12 mouse cellular contexts compared by ENCODE assay signal in genomic region chr11:69835966-69836335, GRCm38 (mm10). TPM values are rescaled to one million over a fixed set of nuclear protein-coding genes. Genes with fewer than 3 reads are reported as not detected.
DNase-seq lines count a peak whose midpoint lies in the region; ATAC-seq and TF ChIP-seq lines count a peak whose summit lies in the region.
"Had no signal": no experiment of that assay in that cellular context is flagged by ENCODE, and none has a peak within 500 bp of the region (broad histone marks: within the 10 kb centered on the region; RNA-seq: fewer than 3 reads in every experiment).

No protein-coding gene starts in this region.

- TF ChIP-seq CTCF in MEL (IDR thresholded peaks at IDR 0.05 in 2 of 3, conservative IDR thresholded peaks at IDR 0.05 in 1 of 3; ENCODE audit: control insufficient read depth in 1 of 3, insufficient read depth in 1 of 3, low read depth in 2 of 3, low read length in 3 of 3, poor library complexity in 1 of 3, severe bottlenecking in 1 of 3), result no peak

- no peak for TF ChIP-seq RAD21 in MEL (IDR thresholded peaks at IDR 0.05; ENCODE audit: low read depth, low read length)

- H3K36me3 ChIP-seq in heart, embryonic 10.5 days, result peaks cover 7% of the 10 kb centered on the region
- peaks cover 0 to 14% of the 10 kb centered on the region in 2 experiments; a peak in 2 of 4 replicates for H3K36me3 ChIP-seq in MEL (ENCODE audit: control insufficient read depth in 1 of 2, insufficient read depth in 2 of 2, low read length in 2 of 2)
- peaks cover 4% of the 10 kb centered on the region; the same call in 1 of the 2 replicates for H3K36me3 ChIP-seq in hindbrain, embryonic 11.5 days (ENCODE audit: control insufficient read depth, insufficient read depth, low read length)
- H3K36me3 ChIP-seq in midbrain, embryonic 13.5 days, result peaks cover 28% of the 10 kb centered on the region

- peaks cover 59% of the 10 kb centered on the region for H3K4me1 ChIP-seq in heart, embryonic 10.5 days
- peaks cover 10 to 28% of the 10 kb centered on the region in 2 experiments for H3K4me1 ChIP-seq in MEL (ENCODE audit: control insufficient read depth in 1 of 2, insufficient read depth in 2 of 2, low read length in 2 of 2)
- peaks cover 20% of the 10 kb centered on the region for H3K4me1 ChIP-seq in hindbrain, embryonic 11.5 days (replicated peaks; ENCODE audit: control insufficient read depth, insufficient read depth, low read length)
- H3K4me1 ChIP-seq in midbrain, embryonic 13.5 days (replicated peaks), result peaks cover 57% of the 10 kb centered on the region

- no peak for TF ChIP-seq POLR2A in MEL (IDR thresholded peaks at IDR 0.05; ENCODE audit: control insufficient read depth in 1 of 2, insufficient read depth in 1 of 2, low read depth in 1 of 2, low read length in 2 of 2, poor library complexity in 1 of 2)

- H3K79me2 ChIP-seq in MEL (ENCODE audit: control insufficient read depth, insufficient read depth, low read length, poor library complexity), result peaks cover 1% of the 10 kb centered on the region; the same call in 1 of the 2 replicates

- DNase-seq in heart, embryonic 10.5 days (ENCODE audit: low spot score), result no peak
- no peak for DNase-seq in heart, postnatal 36 days
- no peak for DNase-seq in MEL (ENCODE audit: low read depth, low spot score)
- peak; percentile 33 for DNase-seq in hindbrain, embryonic 11.5 days (ENCODE audit: low spot score)
- no peak for DNase-seq in ovary, postnatal 10 days (ENCODE audit: low spot score)
- DNase-seq: gastrocnemius, postnatal 14 days; right cerebral cortex, adult 18-20 months had no signal

- no peak for ATAC-seq in hindbrain, embryonic 11.5 days (ENCODE audit: low FRiP score)
- no peak for ATAC-seq in midbrain, embryonic 13.5 days
- no peak for ATAC-seq in activated CD4-positive, CD25-positive, alpha-beta regulatory T cell, adult 4 months
- ATAC-seq in megakaryocyte, adult 5-6 weeks (ENCODE audit: poor library complexity, severe bottlenecking), result no peak

- intact Hi-C loops in heart, postnatal 36 days (cut with DNase I), result loop anchor here (2.0 kb wide), 1 partner anchor 33 kb away; no protein-coding TSS in a partner anchor

- peaks cover 49% of the 10 kb centered on the region for H3K27me3 ChIP-seq in heart, embryonic 10.5 days (ENCODE audit: insufficient read depth, poor library complexity, severe bottlenecking)
- H3K27me3 ChIP-seq in MEL (ENCODE audit: control insufficient read depth in 1 of 2, insufficient read depth in 2 of 2, low read length in 2 of 2), result no peaks in the 10 kb centered on the region; a peak in 1 of 4 replicates
- peaks cover 2% of the 10 kb centered on the region; the same call in 1 of the 2 replicates for H3K27me3 ChIP-seq in hindbrain, embryonic 11.5 days (ENCODE audit: control insufficient read depth, insufficient read depth, low read length)
- H3K27me3 ChIP-seq in midbrain, embryonic 13.5 days, result no peaks in the 10 kb centered on the region

- 0% methylated on average over 4 of the region's 4 CpGs for WGBS in heart, embryonic 10.5 days
- 0% methylated on average over 4 of the region's 4 CpGs for WGBS in hindbrain, embryonic 11.5 days
- 2% methylated on average over 4 of the region's 4 CpGs for WGBS in midbrain, embryonic 13.5 days

- H3K4me3 ChIP-seq in heart, embryonic 10.5 days, result peak overlapping the region; percentile 69
- no peak overlapping the region for H3K4me3 ChIP-seq in MEL (ENCODE audit: control insufficient read depth in 1 of 2, insufficient read depth in 1 of 2, low read depth in 2 of 2, low read length in 2 of 2)
- peak overlapping the region; percentile 85 for H3K4me3 ChIP-seq in hindbrain, embryonic 11.5 days (ENCODE audit: low read depth, low read length)
- H3K4me3 ChIP-seq in midbrain, embryonic 13.5 days (replicated peaks), result peak overlapping the region; percentile 97

- TF ChIP-seq EP300 in MEL (IDR thresholded peaks at IDR 0.05; ENCODE audit: low read depth in 1 of 2, low read length in 2 of 2), result no peak

- no peak overlapping the region for H3K9ac ChIP-seq in MEL (ENCODE audit: control insufficient read depth, low read depth, low read length, poor library complexity, severe bottlenecking)
- peak overlapping the region; percentile 90 for H3K9ac ChIP-seq in hindbrain, embryonic 11.5 days (ENCODE audit: low read depth, low read length)
- H3K9ac ChIP-seq in midbrain, embryonic 13.5 days (replicated peaks), result peak overlapping the region; percentile 99

- peak overlapping the region; percentile 92 for H3K4me2 ChIP-seq in hindbrain, embryonic 11.5 days (replicated peaks; ENCODE audit: low read depth, low read length)
- H3K4me2 ChIP-seq in midbrain, embryonic 13.5 days (replicated peaks), result peak overlapping the region; percentile 99

- H3K27ac ChIP-seq in heart, embryonic 10.5 days, result no peak overlapping the region
- no peak overlapping the region for H3K27ac ChIP-seq in MEL (ENCODE audit: control insufficient read depth, low read depth, low read length)
- peak overlapping the region; percentile 92 for H3K27ac ChIP-seq in hindbrain, embryonic 11.5 days (ENCODE audit: low read depth, low read length)
- peak overlapping the region; percentile 98 for H3K27ac ChIP-seq in midbrain, embryonic 13.5 days

- H3K9me3 ChIP-seq in heart, embryonic 10.5 days, result no peaks in the 10 kb centered on the region
- H3K9me3 ChIP-seq in MEL (replicated peaks; ENCODE audit: insufficient read depth, low read length), result no peaks in the 10 kb centered on the region
- no peaks in the 10 kb centered on the region for H3K9me3 ChIP-seq in hindbrain, embryonic 11.5 days (ENCODE audit: control insufficient read depth, low read length)
- no peaks in the 10 kb centered on the region for H3K9me3 ChIP-seq in midbrain, embryonic 13.5 days

RNA-seq across cellular contexts. Expression of gene Nlgn2, which starts 1.6 kb away (rescaled TPM):
- 1.3 and 3.7 TPM in 2 replicates for polyA plus RNA-seq in heart, embryonic 10.5 days (2016; fragmentation: Nextera tagmentation; extraction: Ambion mirVana)
- 1 to 10 TPM; 4.6 to 4.8 TPM for total RNA-seq in heart, postnatal 36 days (2021)
- total RNA-seq in MEL (2012; rRNA removed), result 20.3 and 20.9 TPM in 2 replicates
- polyA plus RNA-seq in MEL (2012; ENCODE audit: insufficient read depth in 1 of 2, insufficient read length in 2 of 2, low read depth in 1 of 2, low replicate concordance in 2 of 2, missing spikeins in 1 of 2), result 10 to 100 TPM; 29.8 to 43.3 TPM
- 11.5 and 16.1 TPM in 2 replicates for polyA plus RNA-seq in hindbrain, embryonic 11.5 days (2014; fragmentation: Nextera tagmentation; extraction: Ambion mirVana)
- 20.5 and 21.3 TPM in 2 replicates for polyA plus RNA-seq in midbrain, embryonic 13.5 days (2015; fragmentation: Nextera tagmentation; extraction: Ambion mirVana)
- polyA plus RNA-seq in activated CD4-positive, CD25-positive, alpha-beta regulatory T cell, adult 4 months (2017; shearing (Covaris generic)), result under 1 TPM; 0.59 to 0.66 TPM
- total RNA-seq in megakaryocyte, adult 5-6 weeks (2015), result 0.20 and 0.48 TPM in 2 replicates
- 0.16 and 0.88 TPM in 2 replicates for total RNA-seq in megakaryocyte, adult 5-6 weeks (2017)

RNA-seq across cellular contexts. Expression of gene Tmem256, which starts 2.4 kb away (rescaled TPM):
- polyA plus RNA-seq in heart, embryonic 10.5 days (2016; fragmentation: Nextera tagmentation; extraction: Ambion mirVana), result 294 and 327 TPM in 2 replicates
- 100 to 1,000 TPM; 189 to 220 TPM for total RNA-seq in heart, postnatal 36 days (2021)
- total RNA-seq in MEL (2012; rRNA removed), result 176 and 190 TPM in 2 replicates
- 100 to 1,000 TPM in 1 of 2 experiments, not detected in 1; 181 TPM for polyA plus RNA-seq in MEL (2012; ENCODE audit: insufficient read depth in 1 of 2, insufficient read length in 2 of 2, low read depth in 1 of 2, low replicate concordance in 2 of 2, missing spikeins in 1 of 2)
- polyA plus RNA-seq in hindbrain, embryonic 11.5 days (2014; fragmentation: Nextera tagmentation; extraction: Ambion mirVana), result 268 and 276 TPM in 2 replicates
- polyA plus RNA-seq in midbrain, embryonic 13.5 days (2015; fragmentation: Nextera tagmentation; extraction: Ambion mirVana), result 329 and 331 TPM in 2 replicates
- polyA plus RNA-seq in activated CD4-positive, CD25-positive, alpha-beta regulatory T cell, adult 4 months (2017; shearing (Covaris generic)), result 100 to 1,000 TPM; 127 to 138 TPM
- total RNA-seq in megakaryocyte, adult 5-6 weeks (2015), result 217 and 226 TPM in 2 replicates
- 117 and 158 TPM in 2 replicates for total RNA-seq in megakaryocyte, adult 5-6 weeks (2017)

RNA-seq across cellular contexts. Expression of gene Plscr3, which starts 10.2 kb away (rescaled TPM):
- polyA plus RNA-seq in heart, embryonic 10.5 days (2016; fragmentation: Nextera tagmentation; extraction: Ambion mirVana), result 72.7 and 74.5 TPM in 2 replicates
- total RNA-seq in heart, postnatal 36 days (2021), result 10 to 100 TPM; 24.6 to 26.7 TPM
- 3.8 and 4.6 TPM in 2 replicates for total RNA-seq in MEL (2012; rRNA removed)
- 10 to 100 TPM in 1 of 2 experiments, not detected in 1; 26.0 TPM for polyA plus RNA-seq in MEL (2012; ENCODE audit: insufficient read depth in 1 of 2, insufficient read length in 2 of 2, low read depth in 1 of 2, low replicate concordance in 2 of 2, missing spikeins in 1 of 2)
- 62.2 and 62.6 TPM in 2 replicates for polyA plus RNA-seq in hindbrain, embryonic 11.5 days (2014; fragmentation: Nextera tagmentation; extraction: Ambion mirVana)
- 55.0 and 56.3 TPM in 2 replicates for polyA plus RNA-seq in midbrain, embryonic 13.5 days (2015; fragmentation: Nextera tagmentation; extraction: Ambion mirVana)
- polyA plus RNA-seq in activated CD4-positive, CD25-positive, alpha-beta regulatory T cell, adult 4 months (2017; shearing (Covaris generic)), result 10 to 100 TPM; 15.4 to 17.5 TPM
- total RNA-seq in megakaryocyte, adult 5-6 weeks (2015), result 19.8 and 23.7 TPM in 2 replicates
- total RNA-seq in megakaryocyte, adult 5-6 weeks (2017), result 10.8 and 18.1 TPM in 2 replicates

RNA-seq across cellular contexts. Expression of gene Spem1, which starts 14.0 kb away (rescaled TPM):
- polyA plus RNA-seq in heart, embryonic 10.5 days (2016; fragmentation: Nextera tagmentation; extraction: Ambion mirVana), result not detected in 2 replicates
- not detected for total RNA-seq in heart, postnatal 36 days (2021)
- total RNA-seq in MEL (2012; rRNA removed), result 0.19 TPM in 1 of 2 replicates, not detected in the other
- under 1 TPM in 1 of 2 experiments, not detected in 1; 0.15 TPM for polyA plus RNA-seq in MEL (2012; ENCODE audit: insufficient read depth in 1 of 2, insufficient read length in 2 of 2, low read depth in 1 of 2, low replicate concordance in 2 of 2, missing spikeins in 1 of 2)
- polyA plus RNA-seq in hindbrain, embryonic 11.5 days (2014; fragmentation: Nextera tagmentation; extraction: Ambion mirVana), result 0.17 and 0.38 TPM in 2 replicates
- 0.51 and 0.64 TPM in 2 replicates for polyA plus RNA-seq in midbrain, embryonic 13.5 days (2015; fragmentation: Nextera tagmentation; extraction: Ambion mirVana)
- not detected for polyA plus RNA-seq in activated CD4-positive, CD25-positive, alpha-beta regulatory T cell, adult 4 months (2017; shearing (Covaris generic))
- not detected in 2 replicates for total RNA-seq in megakaryocyte, adult 5-6 weeks (2015)
- not detected in 2 replicates for total RNA-seq in megakaryocyte, adult 5-6 weeks (2017)
- total RNA-seq: CH12.LX; gastrocnemius, postnatal 14 days; liver, adult 2 months had no signal
- polyA plus RNA-seq: liver, adult 2 months had no signal

RNA-seq across cellular contexts. Expression of gene Spem2, which starts 17.7 kb away (rescaled TPM):
- 0.08 TPM in 1 of 2 replicates, not detected in the other for polyA plus RNA-seq in heart, embryonic 10.5 days (2016; fragmentation: Nextera tagmentation; extraction: Ambion mirVana)
- total RNA-seq in heart, postnatal 36 days (2021), result not detected
- not detected in 2 replicates for total RNA-seq in MEL (2012; rRNA removed)
- not detected for polyA plus RNA-seq in MEL (2012; ENCODE audit: insufficient read depth in 1 of 2, insufficient read length in 2 of 2, low read depth in 1 of 2, low replicate concordance in 2 of 2, missing spikeins in 1 of 2)
- polyA plus RNA-seq in hindbrain, embryonic 11.5 days (2014; fragmentation: Nextera tagmentation; extraction: Ambion mirVana), result not detected in 2 replicates
- not detected in 2 replicates for polyA plus RNA-seq in midbrain, embryonic 13.5 days (2015; fragmentation: Nextera tagmentation; extraction: Ambion mirVana)
- polyA plus RNA-seq in activated CD4-positive, CD25-positive, alpha-beta regulatory T cell, adult 4 months (2017; shearing (Covaris generic)), result not detected
- total RNA-seq in megakaryocyte, adult 5-6 weeks (2015), result not detected in 2 replicates
- not detected in 2 replicates for total RNA-seq in megakaryocyte, adult 5-6 weeks (2017)
- total RNA-seq: CH12.LX; gastrocnemius, postnatal 14 days; liver, adult 2 months had no signal
- polyA plus RNA-seq: liver, adult 2 months had no signal

Comparison
In these comparisons a context has a peak if more than half of its experiments do, and no peak if none do; other contexts are left out.
1. H3K27ac ChIP-seq: peak in hindbrain, embryonic 11.5 days (single experiment) and midbrain, embryonic 13.5 days (single experiment); none in heart, embryonic 10.5 days (single experiment) and MEL (single experiment).
2. H3K4me3 ChIP-seq: peak in heart, embryonic 10.5 days (single experiment), hindbrain, embryonic 11.5 days (single experiment) and midbrain, embryonic 13.5 days (single experiment); none in MEL (0 of 2).